Mouse (Mus musculus): ENCODE data around the gene Tnpo3.
A peak's percentile ranks its signal among the peaks of the same experiment; 100 is the strongest.

DNA sequence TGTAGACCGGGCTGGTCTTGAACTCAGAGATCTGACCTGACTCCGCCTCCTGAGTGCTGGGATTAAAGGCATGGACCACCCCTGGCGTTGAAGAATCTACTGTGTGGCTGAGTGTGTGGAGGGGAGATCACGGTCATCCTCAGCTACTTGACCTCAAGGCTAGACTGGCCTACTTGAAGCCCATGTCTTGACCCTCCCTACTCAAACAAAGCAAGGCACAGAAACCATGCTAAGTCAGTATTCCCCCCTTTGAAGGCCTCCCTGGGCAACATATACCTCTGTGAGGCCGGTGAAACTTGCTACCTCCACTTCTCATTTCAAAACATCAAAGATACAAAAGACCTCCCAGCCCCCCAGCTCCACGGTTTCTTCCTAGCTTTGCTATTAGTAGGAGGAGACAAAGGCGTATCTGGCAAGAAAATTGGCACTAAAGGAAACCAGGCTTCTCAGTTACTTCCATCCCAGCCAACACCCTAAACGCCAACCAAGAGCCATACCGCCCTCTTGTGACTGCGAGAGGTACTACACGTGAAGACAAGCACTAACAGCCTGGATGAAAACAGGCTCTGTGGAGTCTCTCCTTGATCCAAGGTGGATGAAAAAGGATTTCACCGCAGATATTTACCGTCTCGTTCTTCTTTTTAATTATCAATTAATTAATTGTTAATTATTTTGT lies 39.9 kb upstream of the Tnpo3 start:
- TF ChIP-seq CTCF (conservative IDR thresholded peaks at IDR 0.05; ENCODE audit: low read length) (peak; percentile 95), POU5F1 (IDR thresholded peaks at IDR 0.05; ENCODE audit: borderline replicate concordance, low read length) (no peak)

Data from E14TG2a.4 (cell line).